Mouse (Mus musculus) CH12.LX (cell line): ENCODE data around the gene Dqx1. TPM values are rescaled to one million over a fixed set of nuclear protein-coding genes. Genes with fewer than 3 reads are reported as not detected.

ENCODE experiments used
- DNase-seq: peaks from one replicate; pipeline ENCODE4 v3.0.0-alpha.2; 2013; ENCODE audit errors: extremely low read depth
- H3K27ac ChIP-seq: 2 replicates; pipeline ENCODE4 v1.5.1; 2012; ENCODE audit warnings: low read depth, mild to moderate bottlenecking, control low read depth, moderate library complexity; ENCODE audit not compliant: insufficient read depth
- H3K27me3 ChIP-seq: replicated peaks from 2 replicates; pipeline ENCODE3; 2012; ENCODE audit warnings: inconsistent platforms
- H3K36me3 ChIP-seq, 2 experiments: replicated peaks in 1 of 2; 2 replicates each; pipeline versions ENCODE3 to v1.6.1; 2012; ENCODE audit warnings: inconsistent platforms in 1 of 2, low read length in 1 of 2, mild to moderate bottlenecking in 1 of 2, mixed read lengths in 1 of 2, moderate library complexity in 1 of 2; ENCODE audit not compliant: control insufficient read depth in 1 of 2, insufficient read depth in 1 of 2
- H3K4me1 ChIP-seq, 2 experiments: 2 replicates each; pipeline ENCODE4 v1.6.1; 2012; ENCODE audit warnings: inconsistent platforms in 1 of 2, moderate library complexity in 1 of 2; ENCODE audit not compliant: insufficient read depth in 2 of 2, control insufficient read depth in 1 of 2
- H3K4me2 ChIP-seq: 2 replicates; pipeline ENCODE4 v1.6.1; 2012; ENCODE audit warnings: low read depth, mild to moderate bottlenecking, control low read depth; ENCODE audit not compliant: poor library complexity, insufficient read depth, severe bottlenecking
- H3K4me3 ChIP-seq, 3 experiments: fragments of 150-350 bp in 1 of 3; sonication (generic) in 1 of 3; replicated peaks in 1 of 3; 2 replicates each; pipeline versions ENCODE3 to v1.5.1; 2011 to 2012; ENCODE audit warnings: low read depth in 2 of 3, low read length in 2 of 3, mild to moderate bottlenecking in 2 of 3, moderate library complexity in 2 of 3, control low read depth in 1 of 3, improper control_type of control experiment in 1 of 3, inconsistent platforms in 1 of 3, mixed read lengths in 1 of 3; ENCODE audit not compliant: poor library complexity in 1 of 3
- H3K79me2 ChIP-seq: replicated peaks from 2 replicates; pipeline ENCODE4 v1.6.1; 2012; ENCODE audit warnings: mild to moderate bottlenecking, moderate library complexity; ENCODE audit not compliant: control insufficient read depth, poor library complexity, insufficient read depth, severe bottlenecking; ENCODE audit errors: extremely low read depth
- H3K9ac ChIP-seq: 2 replicates; pipeline ENCODE4 v1.6.1; 2012; ENCODE audit warnings: low read depth, mild to moderate bottlenecking, control low read depth, moderate library complexity; ENCODE audit not compliant: insufficient read depth
- H3K9me3 ChIP-seq: replicated peaks from 2 replicates; pipeline ENCODE3; 2012; ENCODE audit warnings: low read length, inconsistent platforms, mixed read lengths
- BHLHE40 ChIP-seq: IDR thresholded peaks from 2 replicates; pipeline ENCODE4 v1.6.1; 2011; ENCODE audit warnings: mild to moderate bottlenecking, low read depth, low read length, improper control_type of control experiment
- CTCF ChIP-seq, 2 experiments: IDR thresholded peaks in 1 of 2; conservative IDR thresholded peaks in 1 of 2; 2 replicates each; pipeline ENCODE4 v1.5.1; 2011 to 2012; ENCODE audit warnings: low read depth in 2 of 2, low read length in 2 of 2, improper control_type of control experiment in 1 of 2, inconsistent platforms in 1 of 2, mild to moderate bottlenecking in 1 of 2, moderate library complexity in 1 of 2
- ETS1 ChIP-seq: conservative IDR thresholded peaks from 2 replicates; pipeline ENCODE4 v1.6.1; 2012; ENCODE audit warnings: low read depth, mild to moderate bottlenecking, inconsistent platforms, low read length, improper control_type of control experiment, moderate library complexity
- HCFC1 ChIP-seq: IDR thresholded peaks from 2 replicates; pipeline ENCODE4 v1.6.1; 2012; ENCODE audit warnings: low read depth, mild to moderate bottlenecking, inconsistent platforms, low read length, improper control_type of control experiment
- JUN ChIP-seq: IDR thresholded peaks from 2 replicates; pipeline ENCODE4 v1.6.1; 2011; ENCODE audit warnings: low read depth, mild to moderate bottlenecking, low read length, improper control_type of control experiment, moderate library complexity; ENCODE audit not compliant: insufficient read depth
- JUND ChIP-seq: conservative IDR thresholded peaks from 2 replicates; pipeline ENCODE4 v1.6.1; 2011; ENCODE audit warnings: low read depth, low read length, improper control_type of control experiment
- MAFK ChIP-seq: IDR thresholded peaks from 2 replicates; pipeline ENCODE4 v1.6.1; 2011; ENCODE audit warnings: low read length, improper control_type of control experiment; ENCODE audit not compliant: insufficient replicate concordance
- MAX ChIP-seq: IDR thresholded peaks from 2 replicates; pipeline ENCODE4 v1.6.1; 2011; ENCODE audit warnings: low read length, improper control_type of control experiment
- MAZ ChIP-seq: IDR thresholded peaks from 2 replicates; pipeline ENCODE4 v1.6.1; 2012; ENCODE audit warnings: low read depth, mild to moderate bottlenecking, inconsistent platforms, low read length, improper control_type of control experiment, moderate library complexity
- MEF2A ChIP-seq: IDR thresholded peaks from 2 replicates; pipeline ENCODE4 v1.6.1; 2014; ENCODE audit warnings: low read depth, mild to moderate bottlenecking, inconsistent platforms, low read length, improper control_type of control experiment, borderline replicate concordance
- NRF1 ChIP-seq: IDR thresholded peaks from 2 replicates; pipeline ENCODE4 v1.6.1; 2014; ENCODE audit warnings: low read depth, mild to moderate bottlenecking, inconsistent platforms, low read length, improper control_type of control experiment, moderate library complexity
- PAX5 ChIP-seq: IDR thresholded peaks from 2 replicates; pipeline ENCODE4 v1.6.1; 2012; ENCODE audit warnings: low read length, inconsistent platforms, mixed read lengths
- RCOR1 ChIP-seq: conservative IDR thresholded peaks from 2 replicates; pipeline ENCODE4 v1.6.1; 2012; ENCODE audit warnings: low read depth, mild to moderate bottlenecking, inconsistent platforms, low read length, improper control_type of control experiment
- TBP ChIP-seq: conservative IDR thresholded peaks from 2 replicates; pipeline ENCODE4 v1.6.1; 2011; ENCODE audit warnings: low read depth, low read length, improper control_type of control experiment
- TCF12 ChIP-seq: IDR thresholded peaks from 2 replicates; pipeline ENCODE4 v1.6.1; 2014; ENCODE audit warnings: low read depth, mild to moderate bottlenecking, inconsistent platforms, low read length, improper control_type of control experiment
- ZC3H11A ChIP-seq: IDR thresholded peaks from 2 replicates; pipeline ENCODE4 v1.6.1; 2012; ENCODE audit warnings: low read depth, mild to moderate bottlenecking, inconsistent platforms, low read length, improper control_type of control experiment
- ZMIZ1 ChIP-seq: IDR thresholded peaks from 2 replicates; pipeline ENCODE4 v1.6.1; 2012; ENCODE audit warnings: low read depth, mild to moderate bottlenecking, inconsistent platforms, low read length, improper control_type of control experiment
- ZNF384 ChIP-seq: IDR thresholded peaks from 2 replicates; pipeline ENCODE4 v1.6.1; 2012; ENCODE audit warnings: low read depth, low read length, improper control_type of control experiment, inconsistent platforms
- dilution Hi-C: fragments of 300-500 bp; cut with MboI; formaldehyde crosslinking; loops from 2 replicates; pipeline ENCODE4 v1.14.3; 2020; ENCODE audit warnings: low sequenced_read_pairs; ENCODE audit not compliant: extremely low pct_unique_long_range_greater_than_20kb, extremely low pct_ligation_motif_present
- in situ Hi-C: fragments of 300-500 bp; cut with MboI; formaldehyde crosslinking; loops from 3 replicates; pipeline ENCODE4 v1.14.3; 2019; ENCODE audit warnings: low sequenced_read_pairs, low pct_ligation_motif_present, low pct_unique_long_range_greater_than_20kb, mixed read lengths
- polyA plus RNA-seq: library from polyadenylated mRNA; unstranded; fragments of >175 nt; gene quantifications from 2 replicates; pipeline ENCODE4 v1.2.1, GENCODE M21; 2012; ENCODE audit warnings: low read depth; ENCODE audit not compliant: insufficient read length
- total RNA-seq, 2 experiments: library from RNA; depleted of rRNA; stranded (reverse); fragments of 300-350 nt in 1 of 2; fragments of >200 nt in 1 of 2; gene quantifications; 2 replicates each; pipeline ENCODE4 v1.2.3; 2012 to 2014

The Dqx1 gene
- total and polyA plus RNA-seq, 3 experiments = 1.3 to 2.9 (median 2.2) TPM

- no peaks in the 10 kb centered on the region for H3K79me2 ChIP-seq
- no peaks in the 10 kb centered on the region; a peak in 1 of 4 replicates for H3K4me1 ChIP-seq
- peaks cover 6% of the 10 kb centered on the region for H3K9me3 ChIP-seq
- in situ Hi-C loops (no loop called here), dilution Hi-C loops (no loop called here)
- peaks cover 4% of the 10 kb centered on the region for H3K27me3 ChIP-seq
- no peak overlapping the region for H3K4me2 ChIP-seq
- H3K36me3 ChIP-seq = peaks cover 0 to 3% of the 10 kb centered on the region in 2 experiments
- no peak overlapping the region for H3K27ac ChIP-seq
- no peak overlapping the region for H3K9ac ChIP-seq
- no peak overlapping the region for H3K4me3 ChIP-seq
- TF ChIP-seq MAX = no peak
- no peak for TF ChIP-seq TCF12
- no peak for TF ChIP-seq MAFK
- no peak for TF ChIP-seq RCOR1
- TF ChIP-seq PAX5 = no peak
- no peak for DNase-seq
Measured at GRCm38 (mm10) chr6:83092416-83093127, 34.9 kb downstream of the Dqx1 start.

GRCm38 (mm10) chr6:83095968-83096367, 38.3 kb downstream of the Dqx1 start:
- Histone ChIP-seq H3K4me3 (no peak overlapping the region), H3K79me2 (no peaks in the 10 kb centered on the region), H3K4me1 (peaks cover 3 to 6% of the 10 kb centered on the region in 2 experiments; a peak in 3 of 4 replicates), H3K27me3 (peaks cover 13% of the 10 kb centered on the region), H3K9ac (no peak overlapping the region), H3K36me3 (no peaks in the 10 kb centered on the region), H3K27ac (no peak overlapping the region), H3K4me2 (no peak overlapping the region), H3K9me3 (peaks cover 6% of the 10 kb centered on the region)
- TF ChIP-seq MEF2A (no peak), ETS1 (no peak), TBP (no peak), MAZ (no peak), NRF1 (no peak), JUND (no peak), JUN (no peak)
- no peak for DNase-seq
- dilution Hi-C loops = no loop called here
- in situ Hi-C loops = no loop called here

- no peak overlapping the region for H3K27ac ChIP-seq
- in situ Hi-C loops = no loop called here
- no peak overlapping the region for H3K4me2 ChIP-seq
- H3K27me3 ChIP-seq = peaks cover 10% of the 10 kb centered on the region
- no peak for TF ChIP-seq ZNF384
- TF ChIP-seq ETS1 = no peak
- TF ChIP-seq ZC3H11A = no peak
- TF ChIP-seq CTCF (conservative IDR thresholded peaks at IDR 0.05 in 1 of 2, IDR thresholded peaks at IDR 0.05 in 1 of 2; ENCODE audit: low read depth in 2 of 2, low read length in 2 of 2) = no peak
- no peak for TF ChIP-seq ZMIZ1
- TF ChIP-seq HCFC1 = no peak
- TF ChIP-seq BHLHE40 = no peak
- TF ChIP-seq, all 38 proteins: peak for 0
- dilution Hi-C loops = no loop called here
- Histone ChIP-seq H3K9ac (no peak overlapping the region), H3K79me2 (no peaks in the 10 kb centered on the region), H3K36me3 (peaks cover 0 to 6% of the 10 kb centered on the region in 2 experiments), H3K4me1 (peaks cover 8 to 22% of the 10 kb centered on the region in 2 experiments), H3K9me3 (peaks cover 6% of the 10 kb centered on the region), H3K4me3 (no peak overlapping the region)
- no peak for DNase-seq
Measured at GRCm38 (mm10) chr6:83098411-83098810, 40.8 kb downstream of the Dqx1 start.
